Mouse (Mus musculus) frontal cortex, adult 2 months (tissue): ENCODE results near the gene Mrgprh. TPM values are rescaled to one million over a fixed set of nuclear protein-coding genes. Genes with fewer than 3 reads are reported as not detected.

ENCODE experiments used
- DNase-seq, 2 experiments: peaks; one replicate each; pipeline ENCODE4 v3.0.0; 2022; ENCODE audit warnings: low spot score in 1 of 2; ENCODE audit errors: extremely low spot score in 1 of 2
- polyA plus RNA-seq: library from polyadenylated mRNA; depleted of rRNA; stranded (reverse); fragments of >200 nt; gene quantifications from 2 replicates; pipeline ENCODE4 v1.2.3, GENCODE M21; 2012; rRNA removed

The Mrgprh gene
- polyA plus RNA-seq, result 0.22 and 0.23 TPM in 2 replicates

DNA sequence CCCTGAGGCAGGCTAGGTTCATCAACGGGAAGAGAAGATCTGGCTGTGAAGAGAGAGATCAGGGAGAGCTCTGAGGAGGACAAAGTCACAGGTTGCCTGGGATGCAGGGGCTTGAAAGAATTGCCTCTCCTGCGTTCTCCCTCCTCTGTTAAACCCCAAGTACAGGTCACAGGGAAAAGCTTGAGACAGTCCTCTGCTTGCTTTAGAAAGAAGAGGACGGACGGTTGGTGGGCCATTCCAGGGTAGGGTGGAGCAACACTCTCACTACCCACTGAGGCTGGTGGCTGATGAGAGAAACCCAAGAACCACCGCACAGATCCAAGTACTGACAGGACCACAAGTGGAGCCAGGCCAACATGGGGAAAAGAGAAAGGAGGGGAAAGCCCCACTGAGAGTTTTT lies at the start of gene Mrgprh:
TSS of gene Mrgprh (plus strand) at position 301 of the 400 bp plus-strand sequence.
- DNase-seq, result no peak

DNA sequence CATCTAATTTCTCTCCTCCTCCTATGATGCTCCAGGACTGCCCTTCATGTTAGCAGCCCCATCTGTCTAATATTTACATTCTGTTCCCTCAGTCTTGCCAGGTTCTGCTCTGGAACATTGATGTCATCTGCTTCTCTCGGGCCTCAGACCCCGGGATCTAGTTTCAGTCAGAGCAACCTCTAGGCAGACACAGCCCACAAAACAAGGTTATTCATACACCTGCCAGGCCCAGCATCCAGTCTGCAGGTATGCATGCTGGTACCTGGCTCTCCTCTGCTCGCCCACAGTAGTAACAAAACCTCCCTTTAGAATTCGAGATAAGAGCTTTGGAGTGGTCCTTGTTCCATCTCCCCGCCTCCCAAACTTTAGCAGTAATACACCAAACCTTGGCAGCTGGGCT lies 45.5 kb upstream of the Mrgprh start:
- no peak for DNase-seq

DNA sequence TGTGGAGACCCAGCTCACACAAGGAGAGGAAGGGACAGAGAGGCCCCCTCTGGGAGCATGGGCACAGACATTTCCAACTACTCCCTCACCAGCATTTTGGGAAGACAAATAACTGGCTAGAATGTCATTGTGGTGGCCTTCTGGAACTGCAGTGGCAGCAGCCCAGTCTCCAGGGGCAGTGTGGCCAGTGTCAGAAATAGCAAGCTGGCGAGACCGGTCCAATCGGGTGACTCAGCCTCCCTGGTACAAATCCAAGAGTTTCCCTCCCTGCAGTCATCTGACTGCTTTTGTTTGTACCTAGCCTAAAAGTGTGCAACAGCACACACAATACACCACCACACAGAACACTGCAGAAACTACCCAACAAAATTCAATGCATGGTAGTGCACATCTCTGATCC lies 43.6 kb upstream of the Mrgprh start:
- no peak for DNase-seq

DNA sequence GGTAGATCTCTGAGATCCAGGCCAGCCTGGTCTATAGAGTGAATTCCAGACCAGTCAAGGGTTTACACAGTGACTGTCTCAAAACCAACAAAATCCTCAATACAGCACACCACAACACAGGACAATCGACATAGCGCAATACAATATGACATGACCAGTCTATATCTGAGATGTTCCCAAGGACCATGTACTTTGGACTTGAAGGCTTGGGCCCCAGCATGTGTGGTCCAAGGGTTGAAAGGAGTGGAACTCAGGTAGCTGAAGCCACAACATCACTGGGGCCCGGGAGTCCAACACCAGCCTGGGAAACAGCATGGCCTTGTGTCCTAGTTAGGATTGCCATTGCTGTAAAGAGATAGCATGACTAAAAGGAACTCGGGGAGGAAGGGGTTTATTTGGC lies 43.2 kb upstream of the Mrgprh start:
- DNase-seq, result no peak

DNA sequence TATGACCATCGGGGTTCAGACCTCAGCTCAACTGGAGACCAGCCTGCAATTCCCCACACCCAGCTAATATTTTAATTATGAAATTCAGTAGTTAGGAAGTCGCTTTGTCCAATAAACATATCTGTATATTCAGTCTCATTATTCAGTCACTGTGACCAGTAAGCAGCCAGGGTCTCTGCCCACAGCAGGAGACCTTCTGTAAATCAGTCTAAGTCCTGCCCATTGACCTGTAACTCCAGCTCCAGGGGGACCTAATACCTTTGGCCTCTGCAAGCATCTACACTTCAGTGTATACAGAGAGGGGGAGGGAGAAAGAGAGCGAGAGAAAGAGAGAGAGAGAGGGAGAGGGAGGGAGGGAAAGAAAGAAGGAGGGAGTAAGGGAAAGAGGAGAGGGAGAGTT lies 41.5 kb upstream of the Mrgprh start:
- no peak for DNase-seq

DNA sequence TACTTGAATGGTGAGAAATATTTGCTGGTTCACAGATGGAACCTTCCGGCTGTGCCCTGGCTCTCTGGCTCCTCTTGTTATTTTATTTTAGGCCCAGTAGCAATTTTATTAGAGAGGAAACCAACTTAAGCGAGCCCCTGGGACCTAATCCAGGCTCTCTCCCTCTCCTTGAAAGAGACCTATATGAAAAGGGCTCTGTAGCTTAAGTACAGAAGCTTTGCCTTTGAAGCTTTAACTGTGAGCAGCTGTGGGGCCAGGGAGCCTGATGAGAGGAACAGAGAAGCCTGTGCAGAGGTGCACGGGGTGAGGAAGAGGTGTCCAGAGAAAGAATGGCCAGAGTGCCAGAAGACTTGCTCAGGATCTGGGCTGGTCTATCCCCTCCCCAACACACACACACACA lies 41.0 kb upstream of the Mrgprh start:
- DNase-seq, result no peak

DNA sequence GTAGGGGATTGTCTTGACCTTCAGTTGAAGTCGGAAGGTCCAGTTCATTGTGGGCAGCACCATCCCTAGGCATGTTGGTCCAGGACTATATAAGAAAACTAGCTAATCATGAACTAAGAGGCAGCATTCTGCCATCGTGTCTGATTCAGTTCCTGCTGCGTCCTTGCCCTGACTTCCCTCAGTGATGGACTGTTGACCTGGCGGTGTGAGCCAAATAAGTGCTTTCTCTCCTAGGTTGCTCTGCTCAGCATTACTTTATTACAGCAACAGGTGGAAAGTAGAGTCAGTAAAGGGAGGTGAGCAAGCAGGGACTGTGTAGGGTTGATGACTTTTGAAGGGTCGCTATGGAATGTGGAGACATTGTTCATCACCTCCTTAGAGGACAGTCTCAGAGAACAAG lies 40.1 kb upstream of the Mrgprh start:
- no peak for DNase-seq

DNA sequence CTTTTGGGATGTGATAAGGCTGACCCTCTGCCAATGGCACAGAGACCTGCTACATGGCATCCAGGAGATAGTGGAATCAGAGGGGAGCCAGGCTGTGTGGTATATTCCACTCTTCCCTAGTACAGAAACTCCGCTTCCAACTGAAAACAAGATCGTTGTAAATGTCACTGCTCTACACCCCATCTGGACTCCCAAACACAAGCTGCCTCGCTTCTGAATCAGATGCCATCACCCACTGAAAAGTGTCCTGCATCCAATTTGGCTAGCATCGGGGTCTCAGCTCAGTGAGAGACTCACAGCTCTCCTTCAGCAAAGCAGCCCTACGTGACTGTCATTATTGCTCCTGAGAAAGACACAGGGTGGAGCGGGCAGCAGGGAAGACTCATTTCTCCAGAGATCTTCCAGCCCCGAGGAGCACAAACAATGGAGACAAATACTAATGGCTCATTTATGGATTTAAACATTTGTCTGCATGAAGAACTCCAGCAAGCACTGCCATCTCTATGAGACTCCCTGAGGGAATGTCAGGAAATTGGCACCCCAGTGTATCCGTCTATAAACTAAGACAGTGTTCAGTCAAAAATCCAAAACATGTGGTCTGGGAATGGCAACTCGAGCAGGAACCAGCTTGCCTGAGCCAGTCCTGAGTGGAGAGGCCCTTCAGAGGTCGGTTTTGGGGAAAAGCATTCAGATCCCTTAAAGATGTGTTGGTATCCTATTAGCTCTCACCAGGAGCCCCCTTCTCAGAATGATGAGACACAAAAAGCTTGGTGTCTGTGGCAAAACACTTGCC lies 36.2 kb upstream of the Mrgprh start:
- DNase-seq, result peak in 1 of 2 experiments; percentile 74

DNA sequence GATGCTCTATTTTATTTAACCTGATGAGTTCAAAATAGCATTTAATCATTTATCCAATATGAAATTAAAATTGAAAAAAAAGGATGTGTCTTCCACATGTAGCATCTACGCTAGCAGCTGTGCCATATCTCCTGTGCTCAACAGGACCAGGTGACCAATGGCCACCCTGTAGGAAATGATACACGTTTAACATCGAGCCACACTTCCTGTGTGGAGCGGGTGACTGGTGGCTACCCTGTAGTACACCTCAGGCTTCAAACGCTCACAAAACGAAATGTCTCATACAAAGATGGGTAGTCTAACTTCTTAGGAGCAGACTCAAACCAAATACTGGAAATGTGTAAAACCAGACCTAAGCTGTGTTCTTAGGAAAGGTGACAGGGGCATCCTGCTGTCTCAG lies 32.0 kb upstream of the Mrgprh start:
- no peak for DNase-seq

DNA sequence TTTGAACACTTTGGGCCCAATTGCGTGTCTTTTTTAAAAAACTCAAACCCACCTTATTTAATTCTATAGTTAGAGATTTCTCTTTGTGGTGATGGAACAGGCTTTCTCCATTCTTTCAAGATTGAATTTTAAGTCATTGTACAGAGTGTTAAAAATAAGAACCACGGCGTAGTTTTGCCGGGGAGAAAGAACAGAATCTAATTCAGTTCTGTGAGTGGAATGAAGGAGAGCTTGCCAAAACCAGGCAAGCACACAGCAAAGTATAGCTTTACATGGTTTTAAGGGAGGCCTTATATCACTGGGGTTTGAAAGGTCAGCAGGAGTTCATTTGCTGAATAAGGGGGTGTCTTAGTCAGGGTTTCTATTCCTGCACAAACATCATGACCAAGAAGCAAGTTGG lies 31.3 kb upstream of the Mrgprh start:
- DNase-seq, result peak in 1 of 2 experiments; percentile 55

DNA sequence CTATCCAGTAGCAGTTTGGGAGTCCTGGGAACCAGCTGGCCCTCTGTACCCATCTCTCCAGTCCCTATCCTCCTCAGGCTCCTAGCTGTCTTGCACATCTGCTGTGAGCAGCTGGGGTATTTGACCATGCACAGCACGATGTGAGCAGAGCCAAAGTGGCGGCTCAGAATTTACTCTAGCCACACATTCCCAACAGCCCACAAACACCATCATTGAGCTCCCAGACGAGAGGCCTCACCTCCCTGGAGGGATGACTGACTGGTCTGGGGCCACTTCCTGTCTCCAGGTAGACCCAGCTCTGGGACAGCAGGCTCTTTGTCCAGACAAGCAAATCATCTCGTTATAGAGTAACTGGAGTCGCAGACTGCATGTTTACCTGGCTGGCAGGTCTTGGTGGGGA lies 30.0 kb upstream of the Mrgprh start:
- DNase-seq, result no peak

DNA sequence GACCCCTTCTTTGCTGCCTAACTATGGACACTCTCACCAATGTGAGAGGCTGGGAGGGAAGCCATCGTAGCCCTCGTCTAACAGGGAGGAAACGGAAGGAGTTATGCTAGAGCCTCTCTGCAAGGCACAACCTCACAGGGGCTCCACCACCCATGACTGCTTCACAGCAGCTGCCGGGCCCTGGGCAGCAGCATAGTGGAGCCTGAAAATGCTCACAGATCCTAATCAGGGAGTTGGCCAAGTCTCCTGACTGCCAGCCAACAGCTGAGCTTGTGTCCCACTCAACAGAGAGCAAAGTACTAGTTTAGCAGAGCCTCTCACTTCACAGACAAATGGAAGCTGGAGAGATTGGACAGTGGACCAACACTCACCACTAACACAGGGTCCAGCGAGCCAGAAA lies 29.4 kb upstream of the Mrgprh start:
- DNase-seq, result peak in 1 of 2 experiments; percentile 61

DNA sequence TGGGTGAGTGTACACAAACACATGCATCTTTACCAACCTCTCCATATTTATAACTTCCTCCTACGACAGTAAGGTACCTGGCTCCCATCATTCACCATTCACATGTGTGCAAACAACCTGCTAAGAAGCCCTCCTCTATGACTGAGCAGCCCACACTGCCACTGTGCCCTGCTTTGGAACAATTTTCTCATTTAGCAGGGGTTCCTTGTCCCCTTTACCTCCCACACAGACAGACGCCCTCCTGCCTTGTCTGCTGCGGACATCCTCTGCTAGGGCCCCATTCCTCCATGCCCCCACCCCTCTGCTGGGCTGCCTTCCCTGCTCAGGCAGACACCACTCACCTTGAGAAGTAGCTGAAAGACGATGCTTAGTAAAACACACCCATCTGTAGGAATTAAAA lies 28.1 kb upstream of the Mrgprh start:
- DNase-seq, result no peak

DNA sequence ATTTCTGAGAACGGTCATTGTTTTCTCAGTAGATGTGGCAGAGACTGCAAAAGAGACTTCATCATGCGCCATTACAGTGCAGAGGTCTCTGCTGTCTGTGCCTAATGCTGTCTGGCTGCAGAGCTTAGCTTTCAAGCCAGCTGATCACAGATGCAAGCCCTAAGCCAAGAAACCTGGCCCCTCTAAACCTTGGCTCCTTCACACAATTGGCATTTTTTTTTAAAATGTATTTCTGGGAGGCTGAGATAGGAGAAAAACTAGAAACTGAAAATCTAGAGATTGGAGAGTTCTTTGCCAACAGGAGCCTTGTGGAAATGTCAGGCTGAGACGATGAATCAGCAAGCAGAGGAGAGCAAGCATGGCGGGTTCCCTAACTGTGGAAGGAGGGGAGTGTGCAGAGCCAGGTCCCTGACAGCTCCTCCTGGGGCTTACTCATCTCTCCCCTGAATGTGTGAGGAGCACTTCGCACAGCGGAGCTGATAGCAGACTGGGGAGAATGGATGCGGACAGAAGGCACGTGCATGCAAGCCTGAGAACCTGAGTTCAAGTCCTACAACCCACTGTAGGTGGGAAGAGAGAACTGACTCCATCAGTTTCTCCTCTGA lies 26.0 kb upstream of the Mrgprh start:
- peak; percentile 52 to 74 for DNase-seq

DNA sequence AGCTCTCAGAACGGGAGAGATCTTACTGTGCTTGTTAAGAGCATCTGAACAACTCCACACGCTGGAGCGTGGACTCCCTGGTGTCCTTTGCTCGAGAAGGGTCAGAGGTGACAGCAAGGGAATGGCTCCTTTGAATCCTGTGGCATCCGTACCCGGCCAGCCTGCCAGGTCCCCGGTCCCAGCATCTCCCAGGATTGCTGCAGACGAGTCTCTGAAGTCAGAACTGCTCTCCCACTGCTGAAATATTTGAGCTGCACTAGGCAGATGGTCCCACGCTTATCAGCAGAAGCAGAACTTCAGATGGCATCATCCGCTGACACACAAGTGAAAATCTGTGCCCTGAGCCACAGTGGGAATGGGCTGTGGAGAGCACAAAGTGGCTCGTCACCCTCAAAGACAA lies 24.1 kb upstream of the Mrgprh start:
- DNase-seq, result peak in 1 of 2 experiments; percentile 70

DNA sequence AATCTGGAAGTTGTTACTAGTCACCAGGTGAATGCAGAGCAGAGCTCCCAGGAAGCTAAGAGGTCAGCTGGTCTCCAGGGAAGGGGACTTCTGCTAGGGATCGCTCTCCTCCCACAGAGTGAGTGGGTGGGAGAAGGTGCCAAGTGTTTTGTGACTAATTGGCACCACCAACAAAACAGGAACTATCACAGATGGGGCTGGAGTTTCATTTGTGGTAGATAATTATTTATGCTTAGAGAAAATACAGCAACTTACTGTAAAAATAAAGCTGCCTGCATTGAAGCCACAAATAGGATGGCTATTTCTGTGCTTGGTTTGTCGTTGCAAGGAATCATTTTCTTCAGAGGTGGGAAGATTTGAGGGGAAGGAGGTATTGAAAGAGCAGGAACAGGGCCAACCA lies 22.0 kb upstream of the Mrgprh start:
- DNase-seq, result peak in 1 of 2 experiments; percentile 58

DNA sequence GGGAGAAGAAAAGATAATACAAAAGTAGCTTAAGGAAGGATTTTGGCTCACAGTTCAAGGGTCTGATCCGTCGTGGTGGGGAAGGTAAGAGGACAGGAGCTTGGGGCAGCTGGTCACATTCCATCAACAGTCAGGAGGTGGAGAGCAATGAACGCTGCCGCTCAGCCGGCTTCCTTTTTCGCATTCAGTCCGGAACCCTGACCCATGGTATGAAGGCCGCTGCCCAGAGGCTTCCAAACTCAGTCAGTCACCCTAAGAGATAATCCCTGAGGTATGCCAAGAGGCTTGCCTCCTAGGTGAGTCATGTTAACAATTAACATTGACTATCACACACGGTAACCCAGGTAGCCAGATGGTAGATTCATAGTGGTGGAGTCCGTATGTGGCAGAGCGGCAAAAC lies 21.4 kb upstream of the Mrgprh start:
- no peak for DNase-seq

DNA sequence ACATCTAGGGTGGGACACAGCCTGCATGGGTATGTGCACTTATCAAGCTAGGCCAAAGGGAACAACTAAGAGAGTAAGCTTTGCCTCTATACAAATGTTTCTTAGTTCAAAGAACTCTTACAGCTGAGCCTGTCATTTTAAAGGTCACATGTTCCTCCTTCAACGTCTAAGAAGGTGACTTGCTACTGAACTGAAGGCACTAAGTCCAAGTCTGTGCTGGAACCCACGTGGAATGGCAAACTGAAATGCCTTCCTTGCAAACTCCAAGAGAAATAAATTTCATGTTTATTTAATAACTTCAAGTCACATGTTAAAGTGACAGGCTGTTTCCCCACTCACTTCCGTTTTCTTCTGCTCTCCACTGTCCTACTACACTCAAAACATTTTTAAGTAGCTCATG lies 18.4 kb upstream of the Mrgprh start:
- DNase-seq, result no peak

DNA sequence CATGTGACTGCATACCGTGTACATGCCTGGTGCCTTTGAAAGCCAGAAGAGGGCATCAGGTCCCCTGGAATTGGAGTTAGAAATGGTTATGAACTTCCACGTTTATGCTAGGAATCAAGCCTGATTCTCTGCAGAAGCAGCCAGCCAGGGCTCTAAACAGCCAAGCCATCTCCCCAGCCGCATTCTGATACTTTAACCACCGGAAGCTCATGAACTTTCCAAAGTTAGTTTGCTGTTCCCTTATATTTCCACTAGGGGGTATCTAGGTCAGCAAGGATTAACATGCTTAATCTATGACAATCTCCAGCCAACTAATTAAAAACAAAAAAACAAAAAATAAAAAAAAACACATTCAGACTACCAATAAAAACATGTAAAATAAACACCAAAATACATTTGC lies 17.8 kb upstream of the Mrgprh start:
- DNase-seq, result no peak

DNA sequence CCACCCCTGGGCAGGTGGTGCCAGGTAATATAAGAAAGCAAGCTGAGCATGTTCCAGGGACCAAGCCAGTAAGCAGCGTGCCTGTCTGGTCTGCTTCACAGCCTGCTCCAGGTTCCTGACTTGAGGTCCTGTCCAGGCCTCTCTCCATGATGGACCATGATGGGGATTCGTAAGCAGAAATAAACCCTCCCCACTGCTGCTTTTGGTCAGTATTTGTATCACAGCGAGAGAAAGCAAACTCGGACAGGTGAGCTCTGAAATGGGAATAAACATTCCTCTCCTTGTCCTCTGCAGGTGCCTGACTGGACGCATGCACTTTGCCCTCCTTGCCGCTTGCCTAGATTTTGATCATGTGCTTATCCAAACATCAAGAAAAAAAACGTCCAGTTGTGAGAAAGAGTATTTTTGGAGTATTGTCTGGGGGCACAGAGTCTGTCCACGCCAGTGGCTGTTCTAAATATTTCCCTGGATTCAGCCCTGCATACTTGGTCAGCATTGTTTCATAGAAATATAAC lies 16.8 kb upstream of the Mrgprh start:
- DNase-seq, result no peak

DNA sequence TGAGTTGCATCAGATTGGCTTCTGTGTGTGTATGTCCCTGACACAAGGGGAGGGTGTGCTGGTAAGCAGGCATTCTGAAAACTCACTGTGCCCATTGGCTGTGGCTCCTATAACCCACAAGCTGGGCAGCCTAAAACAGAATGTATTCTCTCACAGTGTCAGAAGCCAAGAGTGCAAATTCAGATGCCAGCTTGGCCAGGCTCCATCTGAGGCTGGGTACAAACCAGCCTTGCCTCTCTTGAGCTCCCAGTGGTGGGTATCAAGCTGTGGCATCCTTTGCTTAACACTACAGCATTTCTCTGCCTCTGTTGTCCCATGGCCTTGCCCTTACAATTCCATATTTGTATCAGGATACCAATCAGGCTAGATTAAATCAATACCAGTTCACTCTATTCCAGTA lies 11.7 kb upstream of the Mrgprh start:
- no peak for DNase-seq

DNA sequence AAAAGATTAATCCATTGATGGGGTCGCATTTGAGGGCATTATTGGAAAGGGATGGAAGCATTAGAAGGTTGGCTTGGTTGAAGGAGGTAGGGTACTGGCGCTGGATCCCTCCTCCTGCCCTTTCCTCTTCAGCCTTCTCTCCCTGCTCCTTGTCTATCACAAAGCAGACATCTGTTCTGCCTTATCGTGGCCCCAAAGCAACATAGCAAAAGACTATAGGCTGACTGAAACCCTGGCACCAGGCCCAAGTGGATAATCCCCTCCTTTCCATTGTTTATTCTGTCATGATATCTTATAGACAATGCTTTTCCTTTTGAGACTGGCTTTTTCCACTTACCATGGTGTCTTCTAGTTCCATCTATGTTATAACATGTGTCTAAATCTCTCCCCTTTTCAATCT lies 10.4 kb upstream of the Mrgprh start:
- no peak for DNase-seq
